Mouse (Mus musculus) erythroblast, adult 5-6 weeks (primary cell): ENCODE results near the gene Gcdh. TPM values are rescaled to one million over a fixed set of nuclear protein-coding genes. Genes with fewer than 3 reads are reported as not detected.

Experiments
- ATAC-seq: replicated peaks from 2 replicates; pipeline ENCODE4 v1.8.0; 2016; ENCODE audit warnings: moderate number of reproducible peaks, mild to moderate bottlenecking, moderate TSS enrichment, inconsistent platforms; ENCODE audit not compliant: poor library complexity, low FRiP score, severe bottlenecking
- total RNA-seq, 2 experiments: library from RNA; stranded (forward) in 1 of 2; stranded (reverse) in 1 of 2; fragments of 150-400 nt in 1 of 2; fragments of 200-764, 138-1000 nt in 1 of 2; gene quantifications; 2 replicates each; pipeline versions ENCODE4 v1.2.3 to v1.2.4; 2015 to 2017; ENCODE audit warnings: low replicate concordance in 2 of 2

Gcdh gene
- total RNA-seq, 2 experiments from 2014 or later = 14.6 to 17.6 TPM

DNA sequence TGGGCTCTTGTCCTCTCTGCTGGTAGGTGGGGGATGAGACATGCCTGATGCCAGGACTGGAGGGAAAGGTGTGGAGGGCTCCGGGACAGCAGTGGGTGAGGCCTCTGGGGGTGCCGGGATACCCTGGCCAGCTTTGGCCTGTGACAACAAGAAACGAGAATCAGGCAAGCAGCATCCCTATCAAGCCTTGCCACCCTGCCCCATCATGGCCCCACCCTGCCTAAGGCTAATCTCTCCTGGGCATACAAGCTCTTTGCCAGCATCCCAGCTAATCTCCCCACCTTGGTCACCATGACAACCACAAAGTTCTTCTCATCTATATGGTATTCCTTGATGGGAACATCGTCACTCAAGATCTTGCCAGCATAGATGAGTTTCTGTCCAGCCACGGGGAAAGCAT lies 55.2 kb downstream of the Gcdh start:
- ATAC-seq = peak; percentile 74

- peak; percentile 11 for ATAC-seq
These were observed 55.7 kb downstream of the Gcdh start for GRCm38 (mm10) chr8:84837912-84838470.

DNA sequence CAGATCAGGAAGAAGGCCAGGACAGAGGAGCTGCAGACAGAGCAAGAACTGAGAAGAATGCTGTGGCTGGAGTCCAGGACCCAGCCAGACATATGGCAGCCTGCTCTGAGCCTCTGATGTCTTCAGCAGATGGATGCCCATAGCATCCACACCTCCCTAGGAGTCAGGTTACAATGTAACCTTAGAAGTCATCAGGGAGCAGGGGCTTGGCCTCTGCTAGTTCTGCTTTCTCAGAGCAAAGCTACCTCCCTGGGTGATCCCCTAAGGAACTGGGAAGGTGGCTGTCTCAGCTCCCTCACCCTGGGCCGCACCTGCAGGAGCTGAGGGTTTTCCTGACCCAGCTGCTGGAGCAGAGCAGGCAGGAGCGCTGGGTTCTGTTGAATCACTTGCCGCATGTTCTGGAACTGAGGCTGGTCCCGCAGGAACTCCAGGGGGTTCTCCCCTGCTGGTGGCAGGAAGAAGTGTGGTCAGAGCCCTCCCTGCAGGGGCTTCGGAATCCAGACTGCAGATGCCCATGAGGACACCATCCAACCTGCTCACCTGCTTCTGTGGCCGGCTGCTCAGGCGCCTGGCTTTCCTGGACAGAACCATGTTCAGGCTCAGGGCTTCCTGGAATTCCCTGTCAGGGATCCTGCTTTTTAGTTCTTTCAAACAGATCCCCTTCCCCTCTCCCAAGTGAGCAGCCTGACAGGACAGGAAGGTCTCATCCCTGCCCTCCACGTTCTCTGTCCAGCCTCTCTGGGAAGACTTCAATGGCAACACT lies 56.4 kb downstream of the Gcdh start:
- ATAC-seq = no peak

Other genes with a start within 250 kb of the Gcdh start
Only the 30 nearest of the 32 such genes appear.
- 9.8 and 16.9 TPM in 2 replicates for gene Trmt1, start 207.6 kb downstream of the Gcdh start, total RNA-seq (2015; ENCODE audit: low replicate concordance)
- gene Trmt1, start 207.6 kb downstream of the Gcdh start, total RNA-seq (2017; ENCODE audit: low replicate concordance) = 18.3 and 21.5 TPM in 2 replicates
- 12.7 and 19.9 TPM in 2 replicates for gene Nacc1, start 206.1 kb downstream of the Gcdh start, total RNA-seq (2015; ENCODE audit: low replicate concordance)
- 8.2 and 13.1 TPM in 2 replicates for gene Nacc1, start 206.1 kb downstream of the Gcdh start, total RNA-seq (2017; ENCODE audit: low replicate concordance)
- gene Lyl1, start 192.5 kb downstream of the Gcdh start, total RNA-seq (2015; ENCODE audit: low replicate concordance) = 37.4 and 40.3 TPM in 2 replicates
- gene Lyl1, start 192.5 kb downstream of the Gcdh start, total RNA-seq (2017; ENCODE audit: low replicate concordance) = 43.1 and 44.2 TPM in 2 replicates
- 7.9 and 18.1 TPM in 2 replicates for gene G430095P16Rik, start 170.9 kb downstream of the Gcdh start, total RNA-seq (2015; ENCODE audit: low replicate concordance)
- gene G430095P16Rik, start 170.9 kb downstream of the Gcdh start, total RNA-seq (2017; ENCODE audit: low replicate concordance) = 3.6 and 12.9 TPM in 2 replicates
- gene Nfix, start 93.6 kb downstream of the Gcdh start, total RNA-seq (2015; ENCODE audit: low replicate concordance) = 19.0 and 24.5 TPM in 2 replicates
- gene Nfix, start 93.6 kb downstream of the Gcdh start, total RNA-seq (2017; ENCODE audit: low replicate concordance) = 7.9 and 14.1 TPM in 2 replicates
- 2.3 TPM in 1 of 2 replicates, not detected in the other for gene Dand5, start 71.1 kb downstream of the Gcdh start, total RNA-seq (2015; ENCODE audit: low replicate concordance)
- 2.3 and 3.9 TPM in 2 replicates for gene Dand5, start 71.1 kb downstream of the Gcdh start, total RNA-seq (2017; ENCODE audit: low replicate concordance)
- gene Gadd45gip1, start 62.4 kb downstream of the Gcdh start, total RNA-seq (2015; ENCODE audit: low replicate concordance) = 4.4 and 5.9 TPM in 2 replicates
- gene Gadd45gip1, start 62.4 kb downstream of the Gcdh start, total RNA-seq (2017; ENCODE audit: low replicate concordance) = 7.4 and 7.7 TPM in 2 replicates
- gene Rad23a, start 53.3 kb downstream of the Gcdh start, total RNA-seq (2015; ENCODE audit: low replicate concordance) = 379 and 406 TPM in 2 replicates
- gene Rad23a, start 53.3 kb downstream of the Gcdh start, total RNA-seq (2017; ENCODE audit: low replicate concordance) = 572 and 669 TPM in 2 replicates
- 255 and 289 TPM in 2 replicates for gene Calr, start 47.0 kb downstream of the Gcdh start, total RNA-seq (2015; ENCODE audit: low replicate concordance)
- gene Calr, start 47.0 kb downstream of the Gcdh start, total RNA-seq (2017; ENCODE audit: low replicate concordance) = 800 and 908 TPM in 2 replicates
- gene Farsa, start 36.9 kb downstream of the Gcdh start, total RNA-seq (2015; ENCODE audit: low replicate concordance) = 6.0 and 9.6 TPM in 2 replicates
- 25.0 and 28.8 TPM in 2 replicates for gene Farsa, start 36.9 kb downstream of the Gcdh start, total RNA-seq (2017; ENCODE audit: low replicate concordance)
- gene Syce2, start 21.8 kb downstream of the Gcdh start, total RNA-seq (2015; ENCODE audit: low replicate concordance) = 54.3 and 54.8 TPM in 2 replicates
- 10.6 and 24.4 TPM in 2 replicates for gene Syce2, start 21.8 kb downstream of the Gcdh start, total RNA-seq (2017; ENCODE audit: low replicate concordance)
- gene Klf1, start 8.0 kb upstream of the Gcdh start, total RNA-seq (2015; ENCODE audit: low replicate concordance) = 58.9 and 59.8 TPM in 2 replicates
- 85.0 and 116 TPM in 2 replicates for gene Klf1, start 8.0 kb upstream of the Gcdh start, total RNA-seq (2017; ENCODE audit: low replicate concordance)
- 31.9 and 44.9 TPM in 2 replicates for gene Dnase2a, start 14.6 kb upstream of the Gcdh start, total RNA-seq (2015; ENCODE audit: low replicate concordance)
- gene Dnase2a, start 14.6 kb upstream of the Gcdh start, total RNA-seq (2017; ENCODE audit: low replicate concordance) = 85.2 and 99.8 TPM in 2 replicates
- not detected in 2 replicates for gene Mast1, start 43.4 kb upstream of the Gcdh start, total RNA-seq (2015; ENCODE audit: low replicate concordance)
- 0.28 TPM in 1 of 2 replicates, not detected in the other for gene Mast1, start 43.4 kb upstream of the Gcdh start, total RNA-seq (2017; ENCODE audit: low replicate concordance)
- not detected in 2 replicates for gene Rtbdn, start 53.1 kb upstream of the Gcdh start, total RNA-seq (2015; ENCODE audit: low replicate concordance)
- not detected in 2 replicates for gene Rtbdn, start 53.1 kb upstream of the Gcdh start, total RNA-seq (2017; ENCODE audit: low replicate concordance)
- not detected in 2 replicates for gene Gm49661, start 75.5 kb upstream of the Gcdh start, total RNA-seq (2015; ENCODE audit: low replicate concordance)
- gene Gm49661, start 75.5 kb upstream of the Gcdh start, total RNA-seq (2017; ENCODE audit: low replicate concordance) = not detected in 2 replicates
- 1,192 and 1,430 TPM in 2 replicates for gene Prdx2, start 75.7 kb upstream of the Gcdh start, total RNA-seq (2015; ENCODE audit: low replicate concordance)
- gene Prdx2, start 75.7 kb upstream of the Gcdh start, total RNA-seq (2017; ENCODE audit: low replicate concordance) = 2,193 and 2,235 TPM in 2 replicates
- gene Rnaseh2a, start 75.8 kb upstream of the Gcdh start, total RNA-seq (2015; ENCODE audit: low replicate concordance) = 31.8 and 67.2 TPM in 2 replicates
- 37.4 and 37.9 TPM in 2 replicates for gene Rnaseh2a, start 75.8 kb upstream of the Gcdh start, total RNA-seq (2017; ENCODE audit: low replicate concordance)
- gene Junb, start 84.8 kb upstream of the Gcdh start, total RNA-seq (2015; ENCODE audit: low replicate concordance) = 6.1 and 6.7 TPM in 2 replicates
- gene Junb, start 84.8 kb upstream of the Gcdh start, total RNA-seq (2017; ENCODE audit: low replicate concordance) = 15.5 and 16.1 TPM in 2 replicates
- 1.9 and 5.0 TPM in 2 replicates for gene Hook2, start 96.7 kb upstream of the Gcdh start, total RNA-seq (2015; ENCODE audit: low replicate concordance)
- gene Hook2, start 96.7 kb upstream of the Gcdh start, total RNA-seq (2017; ENCODE audit: low replicate concordance) = 1.6 and 6.1 TPM in 2 replicates
- gene Best2, start 120.6 kb upstream of the Gcdh start, total RNA-seq (2015; ENCODE audit: low replicate concordance) = not detected in 2 replicates
- not detected in 2 replicates for gene Best2, start 120.6 kb upstream of the Gcdh start, total RNA-seq (2017; ENCODE audit: low replicate concordance)
- gene Asna1, start 131.4 kb upstream of the Gcdh start, total RNA-seq (2015; ENCODE audit: low replicate concordance) = 20.8 and 24.2 TPM in 2 replicates
- 13.5 and 26.3 TPM in 2 replicates for gene Asna1, start 131.4 kb upstream of the Gcdh start, total RNA-seq (2017; ENCODE audit: low replicate concordance)
- gene Trir, start 132.9 kb upstream of the Gcdh start, total RNA-seq (2015; ENCODE audit: low replicate concordance) = 32.1 and 45.4 TPM in 2 replicates
- 72.9 and 103 TPM in 2 replicates for gene Trir, start 132.9 kb upstream of the Gcdh start, total RNA-seq (2017; ENCODE audit: low replicate concordance)
- gene Tnpo2, start 143.0 kb upstream of the Gcdh start, total RNA-seq (2015; ENCODE audit: low replicate concordance) = 9.6 and 10.8 TPM in 2 replicates
- gene Tnpo2, start 143.0 kb upstream of the Gcdh start, total RNA-seq (2017; ENCODE audit: low replicate concordance) = 11.2 and 14.6 TPM in 2 replicates
- 5.4 TPM in 1 of 2 replicates, not detected in the other for gene Fbxw9, start 166.1 kb upstream of the Gcdh start, total RNA-seq (2015; ENCODE audit: low replicate concordance)
- gene Fbxw9, start 166.1 kb upstream of the Gcdh start, total RNA-seq (2017; ENCODE audit: low replicate concordance) = 0.43 and 4.3 TPM in 2 replicates
- gene Gm5741, start 174.1 kb upstream of the Gcdh start, total RNA-seq (2015; ENCODE audit: low replicate concordance) = not detected in 2 replicates
- gene Gm5741, start 174.1 kb upstream of the Gcdh start, total RNA-seq (2017; ENCODE audit: low replicate concordance) = not detected in 2 replicates
- 12.3 and 16.1 TPM in 2 replicates for gene Dhps, start 177.8 kb upstream of the Gcdh start, total RNA-seq (2015; ENCODE audit: low replicate concordance)
- gene Dhps, start 177.8 kb upstream of the Gcdh start, total RNA-seq (2017; ENCODE audit: low replicate concordance) = 3.2 and 12.1 TPM in 2 replicates
- 26.1 and 31.3 TPM in 2 replicates for gene Wdr83os, start 186.8 kb upstream of the Gcdh start, total RNA-seq (2015; ENCODE audit: low replicate concordance)
- gene Wdr83os, start 186.8 kb upstream of the Gcdh start, total RNA-seq (2017; ENCODE audit: low replicate concordance) = 4.3 and 11.3 TPM in 2 replicates
- 1.7 and 16.9 TPM in 2 replicates for gene Wdr83, start 187.4 kb upstream of the Gcdh start, total RNA-seq (2015; ENCODE audit: low replicate concordance)
- 4.9 and 6.3 TPM in 2 replicates for gene Wdr83, start 187.4 kb upstream of the Gcdh start, total RNA-seq (2017; ENCODE audit: low replicate concordance)
- gene Man2b1, start 189.3 kb upstream of the Gcdh start, total RNA-seq (2015; ENCODE audit: low replicate concordance) = 27.5 and 32.8 TPM in 2 replicates
- gene Man2b1, start 189.3 kb upstream of the Gcdh start, total RNA-seq (2017; ENCODE audit: low replicate concordance) = 17.8 and 18.6 TPM in 2 replicates